Mouse (Mus musculus): ENCODE measurements around the gene Med31. TPM values are rescaled to one million over a fixed set of nuclear protein-coding genes. Genes with fewer than 3 reads are reported as not detected.

Med31 gene
- total RNA-seq (2014; rRNA removed) (24.1 and 33.0 TPM in 2 replicates), polyA plus RNA-seq (2015; fragmentation: Nextera tagmentation; extraction: Ambion mirVana) (43.4 and 43.9 TPM in 2 replicates)

GRCm38 (mm10) chr11:72215410-72215797 is at the start of gene Med31:
Gene Med31 (minus strand): TSS chr11:72215592.
- peaks cover 17% of the 10 kb centered on the region for H3K36me3 ChIP-seq (ENCODE audit: insufficient read depth)
- H3K4me2 ChIP-seq (ENCODE audit: low read depth), result peak within 1 kb of the TSS; percentile 88
- WGBS, result 2% methylated on average over 29 of the region's 29 CpGs
- no peaks in the 10 kb centered on the region for H3K27me3 ChIP-seq (ENCODE audit: insufficient read depth, low read length)
- H3K27ac ChIP-seq (ENCODE audit: low read depth, low read length), result peak within 1 kb of the TSS; percentile 85
- H3K4me3 ChIP-seq (ENCODE audit: low read depth, low read length), result peak within 1 kb of the TSS; percentile 76
- peaks cover 9% of the 10 kb centered on the region; the same call in 1 of the 2 replicates for H3K4me1 ChIP-seq (ENCODE audit: insufficient read depth)
- ATAC-seq (peak; percentile 86), DNase-seq (peak; percentile 89)
- peak within 1 kb of the TSS; percentile 68 for H3K9ac ChIP-seq
- H3K9me3 ChIP-seq (ENCODE audit: low read length), result no peaks in the 10 kb centered on the region
- TF ChIP-seq CTCF (IDR thresholded peaks at IDR 0.05; ENCODE audit: low read depth), result peak; percentile 17; the same call in 1 of the 2 replicates

GRCm38 (mm10) chr11:72256441-72256840 is 41.0 kb upstream of the Med31 start:
- Histone ChIP-seq H3K9me3 (ENCODE audit: low read length) (no peaks in the 10 kb centered on the region), H3K4me1 (ENCODE audit: insufficient read depth) (no peaks in the 10 kb centered on the region), H3K36me3 (ENCODE audit: insufficient read depth) (no peaks in the 10 kb centered on the region), H3K27ac (ENCODE audit: low read depth, low read length) (no peak overlapping the region), H3K4me2 (ENCODE audit: low read depth) (no peak overlapping the region), H3K9ac (no peak overlapping the region), H3K4me3 (ENCODE audit: low read depth, low read length) (no peak overlapping the region), H3K27me3 (ENCODE audit: insufficient read depth, low read length) (no peaks in the 10 kb centered on the region)
- WGBS, result 84% methylated on average over 2 of the region's 2 CpGs
- TF ChIP-seq CTCF (IDR thresholded peaks at IDR 0.05; ENCODE audit: low read depth), result no peak
- DNase-seq (no peak), ATAC-seq (no peak)

- no peaks in the 10 kb centered on the region for H3K36me3 ChIP-seq (ENCODE audit: insufficient read depth)
- H3K4me1 ChIP-seq (ENCODE audit: insufficient read depth), result no peaks in the 10 kb centered on the region
- ATAC-seq (no peak), DNase-seq (no peak)
- H3K4me2 ChIP-seq (ENCODE audit: low read depth), result no peak overlapping the region
- no peaks in the 10 kb centered on the region for H3K9me3 ChIP-seq (ENCODE audit: low read length)
- no peak overlapping the region for H3K27ac ChIP-seq (ENCODE audit: low read depth, low read length)
- H3K9ac ChIP-seq, result no peak overlapping the region
- no peak for TF ChIP-seq CTCF (IDR thresholded peaks at IDR 0.05; ENCODE audit: low read depth)
- WGBS, result 92% methylated on average over 4 of the region's 4 CpGs
- no peaks in the 10 kb centered on the region for H3K27me3 ChIP-seq (ENCODE audit: insufficient read depth, low read length)
- H3K4me3 ChIP-seq (ENCODE audit: low read depth, low read length), result no peak overlapping the region
Measured at GRCm38 (mm10) chr11:72255629-72256028, 40.2 kb upstream of the Med31 start.

- WGBS, result 80% methylated on average over 8 of the region's 8 CpGs
- Histone ChIP-seq H3K4me1 (ENCODE audit: insufficient read depth) (no peaks in the 10 kb centered on the region), H3K4me2 (ENCODE audit: low read depth) (no peak overlapping the region), H3K9me3 (ENCODE audit: low read length) (no peaks in the 10 kb centered on the region), H3K36me3 (ENCODE audit: insufficient read depth) (no peaks in the 10 kb centered on the region), H3K27me3 (ENCODE audit: insufficient read depth, low read length) (no peaks in the 10 kb centered on the region), H3K4me3 (ENCODE audit: low read depth, low read length) (no peak overlapping the region), H3K9ac (no peak overlapping the region), H3K27ac (ENCODE audit: low read depth, low read length) (no peak overlapping the region)
- ATAC-seq (no peak), DNase-seq (no peak)
- no peak for TF ChIP-seq CTCF (IDR thresholded peaks at IDR 0.05; ENCODE audit: low read depth)
Measured at GRCm38 (mm10) chr11:72245196-72245753, 29.9 kb upstream of the Med31 start.

GRCm38 (mm10) chr11:72240062-72240860 is 24.9 kb upstream of the Med31 start:
- no peaks in the 10 kb centered on the region for H3K36me3 ChIP-seq (ENCODE audit: insufficient read depth)
- H3K4me2 ChIP-seq (ENCODE audit: low read depth), result no peak overlapping the region
- H3K9me3 ChIP-seq (ENCODE audit: low read length), result no peaks in the 10 kb centered on the region
- H3K27me3 ChIP-seq (ENCODE audit: insufficient read depth, low read length), result no peaks in the 10 kb centered on the region
- H3K9ac ChIP-seq, result no peak overlapping the region
- ATAC-seq (no peak), DNase-seq (no peak)
- TF ChIP-seq CTCF (IDR thresholded peaks at IDR 0.05; ENCODE audit: low read depth), result no peak
- no peaks in the 10 kb centered on the region for H3K4me1 ChIP-seq (ENCODE audit: insufficient read depth)
- H3K4me3 ChIP-seq (ENCODE audit: low read depth, low read length), result no peak overlapping the region
- H3K27ac ChIP-seq (ENCODE audit: low read depth, low read length), result no peak overlapping the region
- 72% methylated on average over 4 of the region's 4 CpGs for WGBS

GRCm38 (mm10) chr11:72234013-72234412 is 18.6 kb upstream of the Med31 start:
- H3K4me3 ChIP-seq (ENCODE audit: low read depth, low read length), result no peak overlapping the region
- no peak overlapping the region for H3K27ac ChIP-seq (ENCODE audit: low read depth, low read length)
- H3K4me2 ChIP-seq (ENCODE audit: low read depth), result no peak overlapping the region
- DNase-seq, result no peak
- TF ChIP-seq CTCF (IDR thresholded peaks at IDR 0.05; ENCODE audit: low read depth), result no peak
- no peaks in the 10 kb centered on the region for H3K27me3 ChIP-seq (ENCODE audit: insufficient read depth, low read length)
- 49% methylated on average over 5 of the region's 5 CpGs for WGBS
- H3K4me1 ChIP-seq (ENCODE audit: insufficient read depth), result no peaks in the 10 kb centered on the region
- peak; percentile 58 for ATAC-seq
- H3K9me3 ChIP-seq (ENCODE audit: low read length), result no peaks in the 10 kb centered on the region
- no peaks in the 10 kb centered on the region for H3K36me3 ChIP-seq (ENCODE audit: insufficient read depth)
- no peak overlapping the region for H3K9ac ChIP-seq

- 68% methylated on average over 1 of the region's 1 CpGs for WGBS
- no peak overlapping the region for H3K4me2 ChIP-seq (ENCODE audit: low read depth)
- ATAC-seq, result no peak
- H3K4me1 ChIP-seq (ENCODE audit: insufficient read depth), result no peaks in the 10 kb centered on the region
- H3K27ac ChIP-seq (ENCODE audit: low read depth, low read length), result no peak overlapping the region
- TF ChIP-seq CTCF (IDR thresholded peaks at IDR 0.05; ENCODE audit: low read depth), result no peak
- H3K9ac ChIP-seq, result no peak overlapping the region
- no peaks in the 10 kb centered on the region for H3K36me3 ChIP-seq (ENCODE audit: insufficient read depth)
- H3K4me3 ChIP-seq (ENCODE audit: low read depth, low read length), result no peak overlapping the region
- no peaks in the 10 kb centered on the region for H3K9me3 ChIP-seq (ENCODE audit: low read length)
- no peak for DNase-seq
- H3K27me3 ChIP-seq (ENCODE audit: insufficient read depth, low read length), result no peaks in the 10 kb centered on the region
Measured at GRCm38 (mm10) chr11:72232991-72233390, 17.6 kb upstream of the Med31 start.
